Comparison of ENCODE assay signal across 23 mouse cellular contexts in genomic region chr6:98690133-98690532, GRCm38 (mm10).
"Had no signal": no experiment of that assay in that cellular context is flagged by ENCODE, and none has a peak within 500 bp of the region (broad histone marks: within the 10 kb centered on the region; RNA-seq: fewer than 3 reads in every experiment).

No protein-coding gene starts in this region.

- H3K4me1 ChIP-seq: heart, embryonic 10.5 days; heart, embryonic 12.5 days; hindbrain, embryonic 13.5 days; liver, embryonic 12.5 days had no signal

- H3K9me3 ChIP-seq: heart, embryonic 10.5 days; heart, embryonic 12.5 days; hindbrain, embryonic 13.5 days; hindbrain, embryonic 15.5 days; limb, embryonic 13.5 days; limb, embryonic 15.5 days; liver, embryonic 12.5 days had no signal

- H3K27ac ChIP-seq: gastrocnemius, adult 2 months; heart, embryonic 10.5 days; hindbrain, embryonic 13.5 days; hindbrain, embryonic 15.5 days; hindbrain, postnatal 0 days; layer of hippocampus, adult 2 months; left cerebral cortex, adult 2 months; limb, embryonic 13.5 days; limb, embryonic 15.5 days; liver, embryonic 12.5 days; liver, embryonic 14.5 days had no signal

- DNase-seq: gastrocnemius, adult 2 months; gastrocnemius, postnatal 10 days; gastrocnemius, postnatal 25 days; heart, adult 18-20 months; heart, postnatal 10 days; heart, postnatal 36 days; kidney, adult 11 months; kidney, adult 8-10 months; kidney, postnatal 10 days; kidney, postnatal 25 days; kidney, postnatal 4 days; left cerebral cortex, postnatal 4 days had no signal

- H3K4me3 ChIP-seq: gastrocnemius, adult 2 months; heart, embryonic 10.5 days; heart, embryonic 12.5 days; hindbrain, embryonic 13.5 days; hindbrain, embryonic 15.5 days; layer of hippocampus, adult 2 months; left cerebral cortex, adult 2 months; limb, embryonic 13.5 days; limb, embryonic 15.5 days; liver, embryonic 12.5 days had no signal

- H3K27me3 ChIP-seq: heart, embryonic 12.5 days; hindbrain, embryonic 13.5 days; hindbrain, embryonic 15.5 days; limb, embryonic 13.5 days; limb, embryonic 15.5 days; liver, embryonic 12.5 days had no signal

- H3K36me3 ChIP-seq: heart, embryonic 10.5 days; heart, embryonic 12.5 days; hindbrain, embryonic 13.5 days; hindbrain, embryonic 15.5 days; limb, embryonic 13.5 days; limb, embryonic 15.5 days; liver, embryonic 12.5 days had no signal
